Mouse (Mus musculus) urinary bladder, postnatal 14 days (tissue): ENCODE results near the gene Col3a1.

Experiments
- DNase-seq: peaks from one replicate; pipeline ENCODE4 v3.0.0; 2021; ENCODE audit warnings: low spot score

Gene Col3a1

DNA sequence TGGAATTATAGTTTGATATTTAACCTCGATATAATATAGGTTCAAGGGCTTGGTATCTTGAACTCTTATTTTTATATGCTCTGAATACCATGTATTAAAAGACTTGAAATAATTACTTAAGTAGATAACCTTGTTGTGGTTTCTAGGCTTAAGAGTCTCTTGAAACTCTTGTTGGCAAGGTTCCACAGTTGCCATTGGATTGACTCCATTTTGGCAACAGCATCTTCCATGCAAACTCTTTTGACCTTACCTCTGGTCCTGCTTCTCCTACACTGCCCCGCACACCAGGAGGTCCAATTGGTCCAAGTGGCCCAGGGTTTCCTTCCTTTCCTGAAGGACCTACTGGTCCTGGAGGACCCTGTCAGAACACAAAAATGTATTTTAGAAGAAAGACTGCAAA is 70.5 kb downstream of the Col3a1 start:
- DNase-seq, result no peak
